Mouse (Mus musculus) intestine, postnatal 0 days (tissue): ENCODE measurements around the gene Trappc6a. TPM values are rescaled to one million over a fixed set of nuclear protein-coding genes. Genes with fewer than 3 reads are reported as not detected.

Experiments used
- ATAC-seq: fragments of 200-750 bp; cut with Nextera tagmentation; 2 replicates; pipeline ENCODE4 v1.8.0; 2017; ENCODE audit warnings: mild to moderate bottlenecking, moderate TSS enrichment, moderate library complexity
- H3K27ac ChIP-seq: fragments of 300-500 bp; sonication (generic); 2 replicates; pipeline ENCODE4 v1.5.1; 2014; ENCODE audit warnings: mild to moderate bottlenecking, low read depth, low read length, moderate library complexity
- H3K27me3 ChIP-seq: fragments of 300-500 bp; sonication (generic); replicated peaks from 2 replicates; pipeline ENCODE4 v1.6.1; 2014; ENCODE audit warnings: low read length, mixed read lengths; ENCODE audit not compliant: control insufficient read depth, insufficient read depth
- H3K36me3 ChIP-seq: fragments of 300-500 bp; sonication (generic); 2 replicates; pipeline ENCODE4 v1.6.1; 2014; ENCODE audit warnings: mild to moderate bottlenecking, moderate library complexity; ENCODE audit not compliant: control insufficient read depth, insufficient read depth
- H3K4me1 ChIP-seq: fragments of 300-500 bp; sonication (generic); replicated peaks from 2 replicates; pipeline ENCODE4 v1.6.1; 2014; ENCODE audit warnings: antibody characterized with exemption, low read length, mixed read lengths; ENCODE audit not compliant: control insufficient read depth, insufficient read depth
- H3K4me2 ChIP-seq: fragments of 300-500 bp; sonication (generic); replicated peaks from 2 replicates; pipeline ENCODE4 v1.6.1; 2014; ENCODE audit warnings: low read depth, mild to moderate bottlenecking, moderate library complexity
- H3K4me3 ChIP-seq: fragments of 300-500 bp; sonication (generic); 2 replicates; pipeline ENCODE4 v1.5.1; 2014; ENCODE audit warnings: low read depth, low read length
- H3K9ac ChIP-seq: fragments of 300-500 bp; sonication (generic); 2 replicates; pipeline ENCODE4 v1.6.1; 2014; ENCODE audit warnings: mild to moderate bottlenecking, low read depth, low read length
- H3K9me3 ChIP-seq: fragments of 300-500 bp; sonication (generic); 2 replicates; pipeline ENCODE4 v1.6.1; 2016; ENCODE audit warnings: mixed run types; ENCODE audit not compliant: control insufficient read depth
- CTCF ChIP-seq: sonication (generic); IDR thresholded peaks from 2 replicates; pipeline ENCODE4 v1.5.1; 2016; ENCODE audit warnings: low read depth, mild to moderate bottlenecking, control low read depth, antibody characterized with exemption, moderate library complexity
- WGBS: fragments of 180-500 bp; shearing (Covaris S2); extraction: QIAGEN DNeasy Blood & Tissue Kit; methylation state at CpG from one replicate; pipeline ENCODE4 v1.1.7; 2014; 5-methylcytosine and 5-hydroxymethylcytosine counted together
- polyA plus RNA-seq: library from polyadenylated mRNA; unstranded; fragments of >200 nt; fragmentation: Nextera tagmentation; extraction: Ambion mirVana; gene quantifications from 2 replicates; pipeline ENCODE4 v1.2.1, GENCODE M21; 2015

The Trappc6a gene
- polyA plus RNA-seq, 1 experiment from 2014 or later = 108 TPM

- Histone ChIP-seq H3K4me3 (no peak overlapping the region), H3K9ac (no peak overlapping the region), H3K4me1 (no peaks in the 10 kb centered on the region), H3K27ac (no peak overlapping the region), H3K36me3 (no peaks in the 10 kb centered on the region), H3K4me2 (no peak overlapping the region), H3K9me3 (no peaks in the 10 kb centered on the region), H3K27me3 (no peaks in the 10 kb centered on the region)
- 60% methylated on average over 8 of the region's 8 CpGs for WGBS
- 0 out of 2 replicates have a peak, but pooled peaks have one; percentile 14 for ATAC-seq
- TF ChIP-seq CTCF = no peak
Observed at GRCm38 (mm10) chr7:19542155-19542691, 34.0 kb downstream of the Trappc6a start.

- Histone ChIP-seq H3K4me2 (no peak overlapping the region), H3K4me3 (no peak overlapping the region), H3K9me3 (no peaks in the 10 kb centered on the region), H3K4me1 (0 out of 2 replicates have a peak, but pooled peaks cover 6% of the 10 kb centered on the region), H3K27ac (no peak overlapping the region), H3K27me3 (no peaks in the 10 kb centered on the region), H3K9ac (no peak overlapping the region), H3K36me3 (no peaks in the 10 kb centered on the region)
- peak; percentile 68 for TF ChIP-seq CTCF
- 37% methylated on average over 6 of the region's 6 CpGs for WGBS
- ATAC-seq = no peak
Observed at GRCm38 (mm10) chr7:19543584-19543983, 35.4 kb downstream of the Trappc6a start.

- H3K4me2 ChIP-seq = no peak overlapping the region
- H3K9ac ChIP-seq = no peak overlapping the region
- H3K36me3 ChIP-seq = no peaks in the 10 kb centered on the region; the same call in 1 of the 2 replicates
- H3K27me3 ChIP-seq = no peaks in the 10 kb centered on the region
- H3K27ac ChIP-seq = no peak overlapping the region
- 15% methylated on average over 3 of the region's 3 CpGs for WGBS
- TF ChIP-seq CTCF = no peak
- H3K4me1 ChIP-seq = 0 out of 2 replicates have a peak, but pooled peaks cover 6% of the 10 kb centered on the region
- peak; percentile 27; the same call in 1 of the 2 replicates for ATAC-seq
- H3K4me3 ChIP-seq = no peak overlapping the region
- no peaks in the 10 kb centered on the region for H3K9me3 ChIP-seq
Observed at GRCm38 (mm10) chr7:19546007-19546406, 37.8 kb downstream of the Trappc6a start.

- no peak overlapping the region for H3K27ac ChIP-seq
- no peaks in the 10 kb centered on the region for H3K27me3 ChIP-seq
- H3K4me3 ChIP-seq = no peak overlapping the region
- ATAC-seq = peak; percentile 22
- H3K4me2 ChIP-seq = no peak overlapping the region
- H3K4me1 ChIP-seq = peaks cover 15% of the 10 kb centered on the region; the same call in 1 of the 2 replicates
- no peak overlapping the region for H3K9ac ChIP-seq
- H3K9me3 ChIP-seq = no peaks in the 10 kb centered on the region
- H3K36me3 ChIP-seq = no peaks in the 10 kb centered on the region; the same call in 1 of the 2 replicates
- no peak for TF ChIP-seq CTCF
- 53% methylated on average over 2 of the region's 2 CpGs for WGBS
Observed at GRCm38 (mm10) chr7:19547344-19547969, 39.3 kb downstream of the Trappc6a start.

- Histone ChIP-seq H3K4me3 (no peak overlapping the region), H3K27ac (no peak overlapping the region), H3K27me3 (no peaks in the 10 kb centered on the region), H3K4me2 (no peak overlapping the region), H3K4me1 (peaks cover 15% of the 10 kb centered on the region; the same call in 1 of the 2 replicates), H3K9me3 (no peaks in the 10 kb centered on the region), H3K9ac (no peak overlapping the region), H3K36me3 (peaks cover 8% of the 10 kb centered on the region; the same call in 1 of the 2 replicates)
- ATAC-seq = no peak
- 61% methylated on average over 10 of the region's 10 CpGs for WGBS
- no peak for TF ChIP-seq CTCF
Observed at GRCm38 (mm10) chr7:19549394-19549793, 41.2 kb downstream of the Trappc6a start.

- no peak for TF ChIP-seq CTCF
- 0 out of 2 replicates have a peak overlapping the region, but pooled peaks have one; percentile 11 for H3K9ac ChIP-seq
- WGBS = 42% methylated on average over 5 of the region's 5 CpGs
- peak overlapping the region; percentile 6; the same call in 1 of the 2 replicates for H3K4me2 ChIP-seq
- peak; percentile 25; the same call in 1 of the 2 replicates for ATAC-seq
- peak overlapping the region; percentile 57; the same call in 1 of the 2 replicates for H3K27ac ChIP-seq
- no peak overlapping the region for H3K4me3 ChIP-seq
- H3K36me3 ChIP-seq = peaks cover 12% of the 10 kb centered on the region; the same call in 1 of the 2 replicates
- no peaks in the 10 kb centered on the region for H3K27me3 ChIP-seq
- no peaks in the 10 kb centered on the region for H3K9me3 ChIP-seq
- H3K4me1 ChIP-seq = peaks cover 15% of the 10 kb centered on the region; the same call in 1 of the 2 replicates
Observed at GRCm38 (mm10) chr7:19551634-19552033, 43.4 kb downstream of the Trappc6a start.
